Mouse (Mus musculus): ENCODE data around the gene Paics. TPM values are rescaled to one million over a fixed set of nuclear protein-coding genes. Genes with fewer than 3 reads are reported as not detected.
"Not testable (repeated sequence)": the region's sequence is repeated elsewhere in the genome, so short reads cannot be mapped to it uniquely, and the experiment has no call there.

The Paics gene
- polyA plus RNA-seq, 1 experiment from 2014 or later = 484 TPM

GRCm38 (mm10) chr5:76954271-76954900 is 3.3 kb downstream of the Paics start:
- Histone ChIP-seq H3K27me3 (ENCODE audit: low read depth, poor library complexity, severe bottlenecking) (no peaks in the 10 kb centered on the region), H3K9me3 (replicated peaks) (no peaks in the 10 kb centered on the region), H3K4me1 (peaks cover 42% of the 10 kb centered on the region), H3K36me3 (peaks cover 59% of the 10 kb centered on the region), H3K27ac (replicated peaks) (no peak overlapping the region), H3K4me3 (no peak overlapping the region)
- WGBS = 94% methylated on average over 6 of the region's 6 CpGs
- no peak for DNase-seq (ENCODE audit: low spot score)

- no peak overlapping the region for H3K27ac ChIP-seq (replicated peaks)
- H3K4me3 ChIP-seq = no peak overlapping the region
- H3K27me3 ChIP-seq (ENCODE audit: low read depth, poor library complexity, severe bottlenecking) = no peaks in the 10 kb centered on the region
- H3K36me3 ChIP-seq = peaks cover 67% of the 10 kb centered on the region
- H3K4me1 ChIP-seq = peaks cover 32% of the 10 kb centered on the region
- WGBS = 92% methylated on average over 4 of the region's 4 CpGs
- DNase-seq (ENCODE audit: low spot score) = no peak
- H3K9me3 ChIP-seq (replicated peaks) = no peaks in the 10 kb centered on the region
Measured at GRCm38 (mm10) chr5:76955474-76955873, 4.4 kb downstream of the Paics start.

GRCm38 (mm10) chr5:76957954-76958353 is 6.8 kb downstream of the Paics start:
- Histone ChIP-seq H3K9me3 (replicated peaks) (no peaks in the 10 kb centered on the region), H3K4me1 (peaks cover 16% of the 10 kb centered on the region), H3K4me3 (no peak overlapping the region), H3K27ac (replicated peaks) (no peak overlapping the region), H3K36me3 (peaks cover 92% of the 10 kb centered on the region), H3K27me3 (ENCODE audit: low read depth, poor library complexity, severe bottlenecking) (no peaks in the 10 kb centered on the region)
- no peak for DNase-seq (ENCODE audit: low spot score)
- WGBS = 90% methylated on average over 1 of the region's 1 CpGs

GRCm38 (mm10) chr5:76959587-76959986 is 8.5 kb downstream of the Paics start:
- Histone ChIP-seq H3K9me3 (replicated peaks) (no peaks in the 10 kb centered on the region), H3K27me3 (ENCODE audit: low read depth, poor library complexity, severe bottlenecking) (no peaks in the 10 kb centered on the region), H3K36me3 (peaks cover 97% of the 10 kb centered on the region), H3K4me3 (no peak overlapping the region), H3K4me1 (no peaks in the 10 kb centered on the region; the same call in 1 of the 2 replicates), H3K27ac (replicated peaks) (no peak overlapping the region)
- WGBS = 89% methylated on average over 5 of the region's 5 CpGs
- no peak for DNase-seq (ENCODE audit: low spot score)

GRCm38 (mm10) chr5:76962545-76962944 is 11.4 kb downstream of the Paics start:
- H3K27ac ChIP-seq (replicated peaks) = no peak overlapping the region
- peaks cover 97% of the 10 kb centered on the region for H3K36me3 ChIP-seq
- H3K9me3 ChIP-seq (replicated peaks) = no peaks in the 10 kb centered on the region
- no peaks in the 10 kb centered on the region for H3K27me3 ChIP-seq (ENCODE audit: low read depth, poor library complexity, severe bottlenecking)
- 78% methylated on average over 11 of the region's 11 CpGs for WGBS
- DNase-seq (ENCODE audit: low spot score) = no peak
- H3K4me3 ChIP-seq = no peak overlapping the region
- no peaks in the 10 kb centered on the region for H3K4me1 ChIP-seq

GRCm38 (mm10) chr5:76964651-76965050 is 13.5 kb downstream of the Paics start:
- Histone ChIP-seq H3K9me3 (replicated peaks) (no peaks in the 10 kb centered on the region), H3K4me1 (no peaks in the 10 kb centered on the region), H3K27ac (replicated peaks) (no peak overlapping the region), H3K27me3 (ENCODE audit: low read depth, poor library complexity, severe bottlenecking) (no peaks in the 10 kb centered on the region), H3K4me3 (no peak overlapping the region), H3K36me3 (peaks cover 98% of the 10 kb centered on the region)
- no peak for DNase-seq (ENCODE audit: low spot score)
- WGBS = 95% methylated on average over 3 of the region's 3 CpGs

- Histone ChIP-seq H3K27me3 (ENCODE audit: low read depth, poor library complexity, severe bottlenecking) (no peaks in the 10 kb centered on the region), H3K27ac (replicated peaks) (no peak overlapping the region), H3K4me1 (peaks cover 10% of the 10 kb centered on the region), H3K36me3 (peaks cover 76% of the 10 kb centered on the region), H3K4me3 (no peak overlapping the region), H3K9me3 (replicated peaks) (no peaks in the 10 kb centered on the region)
- WGBS = 84% methylated on average over 5 of the region's 5 CpGs
- no peak for DNase-seq (ENCODE audit: low spot score)
Measured at GRCm38 (mm10) chr5:76969250-76969649, 18.1 kb downstream of the Paics start.

- DNase-seq (ENCODE audit: low spot score); H3K4me3 ChIP-seq; H3K9me3 ChIP-seq (replicated peaks); H3K27ac ChIP-seq (replicated peaks); H3K27me3 ChIP-seq (ENCODE audit: low read depth, poor library complexity, severe bottlenecking): not testable (repeated sequence)
- 88% methylated on average over 1 of the region's 1 CpGs for WGBS
- H3K4me1 ChIP-seq = peaks cover 18% of the 10 kb centered on the region
- peaks cover 58% of the 10 kb centered on the region for H3K36me3 ChIP-seq
Measured at GRCm38 (mm10) chr5:76971115-76971514, 20.0 kb downstream of the Paics start.

GRCm38 (mm10) chr5:76973488-76973887 is 22.4 kb downstream of the Paics start:
- WGBS = 64% methylated on average over 3 of the region's 3 CpGs
- H3K4me1 ChIP-seq = peaks cover 18% of the 10 kb centered on the region
- H3K36me3 ChIP-seq = peaks cover 55% of the 10 kb centered on the region
- peak overlapping the region; percentile 73 for H3K4me3 ChIP-seq
- H3K27ac ChIP-seq (replicated peaks) = no peak overlapping the region
- no peaks in the 10 kb centered on the region for H3K9me3 ChIP-seq (replicated peaks)
- no peak for DNase-seq (ENCODE audit: low spot score)
- no peaks in the 10 kb centered on the region for H3K27me3 ChIP-seq (ENCODE audit: low read depth, poor library complexity, severe bottlenecking)

GRCm38 (mm10) chr5:76974207-76974553 is 23.1 kb downstream of the Paics start:
- H3K27ac ChIP-seq (replicated peaks) = peak overlapping the region; percentile 89
- 5% methylated on average over 17 of the region's 17 CpGs for WGBS

GRCm38 (mm10) chr5:76974554-76975285 is 23.6 kb downstream of the Paics start, which contains the start of gene Srp72:
Gene Srp72, plus strand, starts transcription at chr5:76974683.
- no peaks in the 10 kb centered on the region for H3K27me3 ChIP-seq (ENCODE audit: low read depth, poor library complexity, severe bottlenecking)
- peak within 1 kb of the TSS; percentile 73 for H3K4me3 ChIP-seq
- WGBS = under 1% methylated on average over 60 of the region's 60 CpGs
- H3K27ac ChIP-seq (replicated peaks) = peak within 1 kb of the TSS; percentile 89
- peaks cover 55% of the 10 kb centered on the region for H3K36me3 ChIP-seq
- peak; percentile 93 for DNase-seq (ENCODE audit: low spot score)
- H3K4me1 ChIP-seq = peaks cover 18% of the 10 kb centered on the region
- no peaks in the 10 kb centered on the region for H3K9me3 ChIP-seq (replicated peaks)

More at GRCm38 (mm10) chr5:76974207-76974553, 23.1 kb downstream of the Paics start:
- H3K27me3 ChIP-seq (ENCODE audit: low read depth, poor library complexity, severe bottlenecking) = no peaks in the 10 kb centered on the region
- H3K9me3 ChIP-seq (replicated peaks) = no peaks in the 10 kb centered on the region
- H3K4me3 ChIP-seq = peak overlapping the region; percentile 73
- DNase-seq (ENCODE audit: low spot score) = no peak
- H3K4me1 ChIP-seq = peaks cover 18% of the 10 kb centered on the region
- peaks cover 55% of the 10 kb centered on the region for H3K36me3 ChIP-seq

- Histone ChIP-seq H3K9me3 (replicated peaks) (no peaks in the 10 kb centered on the region), H3K27ac (replicated peaks) (no peak overlapping the region), H3K4me1 (peaks cover 18% of the 10 kb centered on the region), H3K27me3 (ENCODE audit: low read depth, poor library complexity, severe bottlenecking) (no peaks in the 10 kb centered on the region), H3K36me3 (peaks cover 55% of the 10 kb centered on the region), H3K4me3 (peak overlapping the region; percentile 73)
- WGBS = 89% methylated on average over 8 of the region's 8 CpGs
- no peak for DNase-seq (ENCODE audit: low spot score)
Measured at GRCm38 (mm10) chr5:76975736-76976135, 24.6 kb downstream of the Paics start.

GRCm38 (mm10) chr5:76984015-76984414 is 32.9 kb downstream of the Paics start:
- Histone ChIP-seq H3K4me1 (no peaks in the 10 kb centered on the region), H3K27me3 (ENCODE audit: low read depth, poor library complexity, severe bottlenecking) (no peaks in the 10 kb centered on the region), H3K9me3 (replicated peaks) (no peaks in the 10 kb centered on the region), H3K36me3 (peaks cover 94% of the 10 kb centered on the region), H3K27ac (replicated peaks) (no peak overlapping the region), H3K4me3 (no peak overlapping the region)
- no peak for DNase-seq (ENCODE audit: low spot score)
- WGBS = 91% methylated on average over 11 of the region's 11 CpGs

Measured in midbrain, embryonic 10.5 days (tissue).